Mouse (Mus musculus): Measurements from ENCODE around the gene Arl3. TPM values are rescaled to one million over a fixed set of nuclear protein-coding genes. Genes with fewer than 3 reads are reported as not detected.
A peak's percentile ranks its signal among the peaks of the same experiment; 100 is the strongest.

Gene Arl3
- total and polyA plus RNA-seq, 3 experiments = 24.1 to 46.5 (median 45.3) TPM

GRCm38 (mm10) chr19:46510824-46511223 is 62.2 kb downstream of the Arl3 start:
- Histone ChIP-seq H3K36me3 (replicated peaks in 1 of 2; ENCODE audit: control insufficient read depth in 1 of 2, insufficient read depth in 1 of 2, low read length in 1 of 2) (peaks cover 52 to 93% of the 10 kb centered on the region in 2 experiments), H3K9ac (ENCODE audit: insufficient read depth, low read depth) (peak overlapping the region; percentile 35), H3K9me3 (replicated peaks; ENCODE audit: low read length) (no peaks in the 10 kb centered on the region), H3K79me2 (replicated peaks; ENCODE audit: control insufficient read depth, extremely low read depth, insufficient read depth, poor library complexity, severe bottlenecking) (peaks cover 56% of the 10 kb centered on the region), H3K4me1 (ENCODE audit: control insufficient read depth in 1 of 2, insufficient read depth in 2 of 2) (peaks cover 24 to 64% of the 10 kb centered on the region in 2 experiments), H3K27me3 (replicated peaks) (no peaks in the 10 kb centered on the region), H3K27ac (ENCODE audit: insufficient read depth, low read depth) (0 out of 2 replicates have a peak overlapping the region, but pooled peaks have one; percentile 81), H3K4me2 (ENCODE audit: insufficient read depth, low read depth, poor library complexity, severe bottlenecking) (no peak overlapping the region), H3K4me3 (replicated peaks in 1 of 3; ENCODE audit: low read depth in 2 of 3, low read length in 2 of 3, poor library complexity in 1 of 3) (peak overlapping the region in 1 of 3 experiments; percentile 2)
- in situ Hi-C loops (cut with MboI; ENCODE audit: low pct_ligation_motif_present, low pct_unique_long_range_greater_than_20kb, low sequenced_read_pairs) (no loop called here), dilution Hi-C loops (cut with MboI; ENCODE audit: extremely low pct_ligation_motif_present, extremely low pct_unique_long_range_greater_than_20kb, low sequenced_read_pairs) (no loop called here)
- TF ChIP-seq HCFC1 (IDR thresholded peaks at IDR 0.05; ENCODE audit: low read depth, low read length) (peak; percentile 50), EP300 (IDR thresholded peaks at IDR 0.05; ENCODE audit: low read length) (no peak), PAX5 (IDR thresholded peaks at IDR 0.05; ENCODE audit: low read length) (no peak), ZMIZ1 (IDR thresholded peaks at IDR 0.05; ENCODE audit: low read depth, low read length) (no peak), ELF1 (IDR thresholded peaks at IDR 0.05; ENCODE audit: low read depth, low read length) (0 out of 2 replicates have a peak, but pooled peaks have one; percentile 48), POLR2AphosphoS2 (IDR thresholded peaks at IDR 0.05; ENCODE audit: low read depth, low read length) (no peak), CTCF (conservative IDR thresholded peaks at IDR 0.05 in 1 of 2, IDR thresholded peaks at IDR 0.05 in 1 of 2; ENCODE audit: low read depth in 2 of 2, low read length in 2 of 2) (peak; percentile 65 to 78), BHLHE40 (IDR thresholded peaks at IDR 0.05; ENCODE audit: low read depth, low read length) (peak; percentile 32; the same call in 1 of the 2 replicates), MAZ (IDR thresholded peaks at IDR 0.05; ENCODE audit: low read depth, low read length) (peak; percentile 99), USF1 (IDR thresholded peaks at IDR 0.05; ENCODE audit: low read depth, low read length) (peak; percentile 61), NELFE (IDR thresholded peaks at IDR 0.05; ENCODE audit: low read depth, low read length) (0 out of 2 replicates have a peak, but pooled peaks have one; percentile 7), TBP (conservative IDR thresholded peaks at IDR 0.05; ENCODE audit: low read depth, low read length) (no peak), ZC3H11A (IDR thresholded peaks at IDR 0.05; ENCODE audit: low read depth, low read length) (no peak), POLR2A (IDR thresholded peaks at IDR 0.05; ENCODE audit: low read depth, low read length) (peak; percentile 39; the same call in 1 of the 2 replicates), ZNF384 (IDR thresholded peaks at IDR 0.05; ENCODE audit: low read depth, low read length) (peak; percentile 83), NRF1 (IDR thresholded peaks at IDR 0.05; ENCODE audit: low read depth, low read length) (no peak), MXI1 (IDR thresholded peaks at IDR 0.05; ENCODE audit: low read depth, low read length) (peak; percentile 64; the same call in 1 of the 2 replicates), IRF4 (IDR thresholded peaks at IDR 0.05; ENCODE audit: low read depth, low read length) (peak; percentile 52; the same call in 1 of the 2 replicates), SMC3 (IDR thresholded peaks at IDR 0.05; ENCODE audit: low read depth, low read length) (peak; percentile 49), CHD1 (IDR thresholded peaks at IDR 0.05; ENCODE audit: low read depth, low read length) (no peak), MYC (IDR thresholded peaks at IDR 0.05; ENCODE audit: low read depth, low read length) (no peak), RAD21 (IDR thresholded peaks at IDR 0.05; ENCODE audit: low read depth, low read length) (peak; percentile 34), TCF12 (IDR thresholded peaks at IDR 0.05; ENCODE audit: low read depth, low read length) (peak; percentile 46; the same call in 1 of the 2 replicates)
- peak; percentile 79 for DNase-seq (ENCODE audit: extremely low read depth)

Data from CH12.LX (cell line).